Comparison of ENCODE assay signal across 16 mouse cellular contexts in genomic region chr12:25444355-25444754, GRCm38 (mm10).
"Had no signal": no experiment of that assay in that cellular context is flagged by ENCODE, and none has a peak within 500 bp of the region (broad histone marks: within the 10 kb centered on the region; RNA-seq: fewer than 3 reads in every experiment).

No protein-coding gene starts in this region.

- H3K36me3 ChIP-seq: midbrain, embryonic 12.5 days; neural tube, embryonic 12.5 days had no signal

- H3K27me3 ChIP-seq: midbrain, embryonic 12.5 days; neural tube, embryonic 12.5 days had no signal

- DNase-seq: lung, adult 18-20 months; lung, embryonic 14.5 days; lung, postnatal 10 days; lung, postnatal 4 days; midbrain, embryonic 14.5 days; retina, postnatal 1 day; right cerebral cortex, adult 18-20 months; right cerebral cortex, postnatal 25 days; right cerebral cortex, postnatal 4 days; spleen, adult 18-20 months; thymus, adult 18-20 months; thymus, postnatal 14 days; thymus, postnatal 36 days had no signal

- H3K9ac ChIP-seq: lung, embryonic 14.5 days; midbrain, embryonic 12.5 days; neural tube, embryonic 12.5 days had no signal

- H3K4me3 ChIP-seq: midbrain, embryonic 12.5 days; neural tube, embryonic 12.5 days had no signal

- H3K4me1 ChIP-seq: midbrain, embryonic 12.5 days; neural tube, embryonic 12.5 days had no signal

- H3K4me2 ChIP-seq: lung, embryonic 14.5 days; midbrain, embryonic 12.5 days; neural tube, embryonic 12.5 days had no signal

- ATAC-seq: midbrain, embryonic 16.5 days had no signal

- H3K9me3 ChIP-seq: midbrain, embryonic 12.5 days; neural tube, embryonic 12.5 days had no signal

- H3K27ac ChIP-seq: midbrain, embryonic 12.5 days; neural tube, embryonic 12.5 days had no signal
